Comparison of ENCODE assay signal across 33 mouse cellular contexts in genomic region chr16:4976180-4976579, GRCm38 (mm10). TPM values are rescaled to one million over a fixed set of nuclear protein-coding genes. Genes with fewer than 3 reads are reported as not detected.
DNase-seq lines count a peak whose midpoint lies in the region; ATAC-seq and TF ChIP-seq lines count a peak whose summit lies in the region.
"Had no signal": no experiment of that assay in that cellular context is flagged by ENCODE, and none has a peak within 500 bp of the region (broad histone marks: within the 10 kb centered on the region; RNA-seq: fewer than 3 reads in every experiment).

No protein-coding gene starts in this region.

- no peak overlapping the region for H3K9ac ChIP-seq in midbrain, postnatal 0 days (replicated peaks; ENCODE audit: low read length, poor library complexity, severe bottlenecking)
- H3K9ac ChIP-seq: embryonic facial prominence, embryonic 13.5 days; forebrain, embryonic 12.5 days; hindbrain, embryonic 15.5 days; limb, embryonic 15.5 days; liver, embryonic 14.5 days; lung, embryonic 15.5 days had no signal

- no peak overlapping the region for H3K4me2 ChIP-seq in midbrain, postnatal 0 days (ENCODE audit: low read depth, low read length, poor library complexity, severe bottlenecking)
- H3K4me2 ChIP-seq: embryonic facial prominence, embryonic 13.5 days; forebrain, embryonic 12.5 days; hindbrain, embryonic 15.5 days; limb, embryonic 15.5 days; lung, embryonic 15.5 days had no signal

- intact Hi-C loops in left cerebral cortex, postnatal 4 days (cut with DNase I) = loop anchor here (10.0 kb wide), 1 partner anchor 169 kb away; the partner anchor contains the start of gene Sec14l5
- intact Hi-C loops in heart, postnatal 14 days (cut with DNase I) = no loop called here

- no peaks in the 10 kb centered on the region for H3K9me3 ChIP-seq in midbrain, postnatal 0 days (ENCODE audit: low read length)
- H3K9me3 ChIP-seq: embryonic facial prominence, embryonic 13.5 days; forebrain, embryonic 12.5 days; heart, embryonic 10.5 days; hindbrain, embryonic 15.5 days; limb, embryonic 15.5 days; lung, embryonic 15.5 days had no signal

- H3K27ac ChIP-seq in midbrain, postnatal 0 days (ENCODE audit: low read depth, low read length) = no peak overlapping the region
- H3K27ac ChIP-seq: embryonic facial prominence, embryonic 13.5 days; forebrain, embryonic 12.5 days; heart, embryonic 10.5 days; hindbrain, embryonic 15.5 days; limb, embryonic 15.5 days; liver, embryonic 14.5 days; lung, embryonic 15.5 days; macrophage had no signal

- 0 out of 2 replicates have a peak, but pooled peaks cover 3% of the 10 kb centered on the region for H3K36me3 ChIP-seq in midbrain, postnatal 0 days (ENCODE audit: insufficient read depth, low read length)
- H3K36me3 ChIP-seq: embryonic facial prominence, embryonic 13.5 days; forebrain, embryonic 12.5 days; heart, embryonic 10.5 days; hindbrain, embryonic 15.5 days; limb, embryonic 15.5 days; lung, embryonic 15.5 days had no signal

- WGBS in midbrain, postnatal 0 days = 70% methylated on average over 2 of the region's 2 CpGs

- no peak overlapping the region for H3K4me3 ChIP-seq in midbrain, postnatal 0 days (ENCODE audit: low read depth, low read length)
- H3K4me3 ChIP-seq: embryonic facial prominence, embryonic 13.5 days; erythroblast, embryonic 14.5 days; forebrain, embryonic 12.5 days; heart, embryonic 10.5 days; hindbrain, embryonic 15.5 days; limb, embryonic 15.5 days; lung, embryonic 15.5 days had no signal

- ATAC-seq in cerebellum, adult (ENCODE audit: insufficient number of reproducible peaks, low FRiP score, low TSS enrichment) = peak; percentile 32; the same call in 1 of the 2 replicates
- no peak for ATAC-seq in midbrain, postnatal 0 days (ENCODE audit: low FRiP score)
- ATAC-seq: activated CD4-positive, CD25-positive, alpha-beta regulatory T cell, adult 4 months; midbrain, embryonic 16.5 days had no signal

- no peak for TF ChIP-seq CTCF in midbrain, postnatal 0 days (IDR thresholded peaks at IDR 0.05)

- no peaks in the 10 kb centered on the region for H3K27me3 ChIP-seq in midbrain, postnatal 0 days (ENCODE audit: insufficient read depth, low read length)
- H3K27me3 ChIP-seq: embryonic facial prominence, embryonic 13.5 days; forebrain, embryonic 12.5 days; hindbrain, embryonic 15.5 days; limb, embryonic 15.5 days; lung, embryonic 15.5 days had no signal

- no peak for DNase-seq in cerebellum, postnatal 4 days (ENCODE audit: low spot score in 2 of 2)
- DNase-seq in left cerebral cortex, adult 18-20 months (ENCODE audit: low spot score in 2 of 2) = peak; percentile 33 to 47
- no peak for DNase-seq in left cerebral cortex, postnatal 4 days
- DNase-seq in brain, adult 2 months (ENCODE audit: low read depth, low spot score) = peak; percentile 91
- DNase-seq in cerebellum, adult 9-10 months = peak; percentile 82
- no peak for DNase-seq in midbrain, postnatal 0 days (ENCODE audit: low spot score)
- DNase-seq in heart, postnatal 14 days = no peak
- DNase-seq: adrenal gland, postnatal 14 days; embryo, embryonic 11 days; gastrocnemius, postnatal 10 days; kidney, adult 2 months; kidney, postnatal 14 days; spleen, adult 18-20 months; thymus, postnatal 14 days had no signal

- no peaks in the 10 kb centered on the region for H3K4me1 ChIP-seq in midbrain, postnatal 0 days (ENCODE audit: insufficient read depth, low read length)
- H3K4me1 ChIP-seq: embryonic facial prominence, embryonic 13.5 days; forebrain, embryonic 12.5 days; hindbrain, embryonic 15.5 days; limb, embryonic 15.5 days had no signal

RNA-seq across cellular contexts. Expression of gene Anks3, which starts 12.2 kb away (rescaled TPM):
- total RNA-seq in left cerebral cortex, adult 18-20 months (2021) = 10 to 100 TPM; 57.7 to 64.0 TPM
- total RNA-seq in left cerebral cortex, postnatal 4 days (2021) = 10 to 100 TPM; 60.2 to 63.0 TPM
- 36.7 and 62.2 TPM in 2 replicates for total RNA-seq in midbrain, postnatal 0 days (2014; rRNA removed)
- 44.3 and 46.9 TPM in 2 replicates for polyA plus RNA-seq in midbrain, postnatal 0 days (2015; fragmentation: Nextera tagmentation; extraction: Ambion mirVana)
- 10 to 100 TPM; 15.3 to 16.3 TPM for total RNA-seq in heart, postnatal 14 days (2021)

RNA-seq across cellular contexts. Expression of gene Sept12, which starts 21.5 kb away (rescaled TPM):
- total RNA-seq in left cerebral cortex, adult 18-20 months (2021) = not detected
- total RNA-seq in left cerebral cortex, postnatal 4 days (2021) = not detected
- total RNA-seq in midbrain, postnatal 0 days (2014; rRNA removed) = not detected in 2 replicates
- not detected in 2 replicates for polyA plus RNA-seq in midbrain, postnatal 0 days (2015; fragmentation: Nextera tagmentation; extraction: Ambion mirVana)
- total RNA-seq in heart, postnatal 14 days (2021) = not detected
- total RNA-seq: adrenal gland, postnatal 14 days; gastrocnemius, postnatal 10 days; granulocyte monocyte progenitor cell, adult 5-6 weeks; hematopoietic stem cell, adult 5-6 weeks; layer of hippocampus, adult 8-10 months had no signal
- polyA plus RNA-seq: activated CD4-positive, CD25-positive, alpha-beta regulatory T cell, adult 4 months; brain, embryonic 14.5 days; embryonic facial prominence, embryonic 13.5 days; erythroblast, embryonic 14.5 days; forebrain, embryonic 12.5 days; heart, embryonic 10.5 days; heart, embryonic 16.5 days; hindbrain, embryonic 15.5 days; intestine, embryonic 14.5 days; kidney, adult 2 months; limb, embryonic 15.5 days; macrophage; midbrain, embryonic 16.5 days; neural tube, embryonic 14.5 days had no signal

RNA-seq across cellular contexts. Expression of gene Smim22, which starts 30.9 kb away (rescaled TPM):
- total RNA-seq in left cerebral cortex, adult 18-20 months (2021) = not detected
- total RNA-seq in left cerebral cortex, postnatal 4 days (2021) = not detected
- not detected in 2 replicates for total RNA-seq in midbrain, postnatal 0 days (2014; rRNA removed)
- polyA plus RNA-seq in midbrain, postnatal 0 days (2015; fragmentation: Nextera tagmentation; extraction: Ambion mirVana) = 1.1 TPM in 1 of 2 replicates, not detected in the other
- not detected for total RNA-seq in heart, postnatal 14 days (2021)
- total RNA-seq: adrenal gland, postnatal 14 days; gastrocnemius, postnatal 10 days; granulocyte monocyte progenitor cell, adult 5-6 weeks; hematopoietic stem cell, adult 5-6 weeks; layer of hippocampus, adult 8-10 months had no signal
- polyA plus RNA-seq: activated CD4-positive, CD25-positive, alpha-beta regulatory T cell, adult 4 months; erythroblast, embryonic 14.5 days; macrophage; neural tube, embryonic 14.5 days had no signal

RNA-seq across cellular contexts. Expression of gene Rogdi, which starts 37.2 kb away (rescaled TPM):
- 100 to 1,000 TPM; 198 to 216 TPM for total RNA-seq in left cerebral cortex, adult 18-20 months (2021)
- total RNA-seq in left cerebral cortex, postnatal 4 days (2021) = 10 to 100 TPM; 79.8 to 89.3 TPM
- total RNA-seq in midbrain, postnatal 0 days (2014; rRNA removed) = 115 and 121 TPM in 2 replicates
- polyA plus RNA-seq in midbrain, postnatal 0 days (2015; fragmentation: Nextera tagmentation; extraction: Ambion mirVana) = 165 and 175 TPM in 2 replicates
- 10 to 100 TPM; 22.8 to 24.8 TPM for total RNA-seq in heart, postnatal 14 days (2021)

RNA-seq across cellular contexts. Expression of gene Nudt16l1, which starts 37.6 kb away (rescaled TPM):
- total RNA-seq in left cerebral cortex, adult 18-20 months (2021) = 10 to 100 TPM; 65.9 to 71.0 TPM
- 10 to 100 TPM; 65.9 to 68.9 TPM for total RNA-seq in left cerebral cortex, postnatal 4 days (2021)
- total RNA-seq in midbrain, postnatal 0 days (2014; rRNA removed) = 46.7 and 48.6 TPM in 2 replicates
- 103 and 117 TPM in 2 replicates for polyA plus RNA-seq in midbrain, postnatal 0 days (2015; fragmentation: Nextera tagmentation; extraction: Ambion mirVana)
- total RNA-seq in heart, postnatal 14 days (2021) = 10 to 100 TPM; 31.4 to 32.3 TPM

Comparison
In these comparisons a context has a peak if more than half of its experiments do, and no peak if none do; other contexts are left out.
1. DNase-seq: peak in left cerebral cortex, adult 18-20 months (2 of 2), brain, adult 2 months (single experiment) and cerebellum, adult 9-10 months (single experiment); none in cerebellum, postnatal 4 days (0 of 2), left cerebral cortex, postnatal 4 days (single experiment), midbrain, postnatal 0 days (single experiment) and heart, postnatal 14 days (0 of 2).